Mouse (Mus musculus) stomach, embryonic 16.5 days (tissue): ENCODE data around the gene A730015C16Rik. TPM values are rescaled to one million over a fixed set of nuclear protein-coding genes. Genes with fewer than 3 reads are reported as not detected.

Source experiments
- ATAC-seq: fragments of 200-750 bp; cut with Nextera tagmentation; 2 replicates; pipeline ENCODE4 v1.8.0; 2017; ENCODE audit warnings: moderate number of reproducible peaks, moderate TSS enrichment; ENCODE audit not compliant: insufficient read depth, low FRiP score
- H3K27ac ChIP-seq: fragments of 300-500 bp; sonication (generic); 2 replicates; pipeline ENCODE4 v1.5.1; 2014; ENCODE audit warnings: low read length
- H3K27me3 ChIP-seq: fragments of 300-500 bp; sonication (generic); 2 replicates; pipeline ENCODE4 v1.6.1; 2014; ENCODE audit warnings: low read length, control low read depth, mixed read lengths; ENCODE audit not compliant: control insufficient read depth, insufficient read depth
- H3K36me3 ChIP-seq: fragments of 300-500 bp; sonication (generic); 2 replicates; pipeline ENCODE4 v1.6.1; 2014; ENCODE audit warnings: low read length; ENCODE audit not compliant: control insufficient read depth, insufficient read depth
- H3K4me1 ChIP-seq: fragments of 300-500 bp; sonication (generic); 2 replicates; pipeline ENCODE4 v1.6.1; 2014; ENCODE audit warnings: low read length, control low read depth, mixed read lengths; ENCODE audit not compliant: control insufficient read depth, insufficient read depth
- H3K4me2 ChIP-seq: fragments of 300-500 bp; sonication (generic); 2 replicates; pipeline ENCODE4 v1.6.1; 2014; ENCODE audit warnings: low read depth, low read length, mixed read lengths
- H3K4me3 ChIP-seq: fragments of 300-500 bp; sonication (generic); replicated peaks from 2 replicates; pipeline ENCODE4 v1.5.1; 2014; ENCODE audit warnings: mild to moderate bottlenecking, low read length
- H3K9ac ChIP-seq: fragments of 300-500 bp; sonication (generic); 2 replicates; pipeline ENCODE4 v1.6.1; 2014; ENCODE audit warnings: low read length
- H3K9me3 ChIP-seq: fragments of 300-500 bp; sonication (generic); replicated peaks from 2 replicates; pipeline ENCODE4 v1.6.1; 2016; ENCODE audit warnings: low read length, control low read depth; ENCODE audit not compliant: control insufficient read depth
- WGBS: fragments of 180-500 bp; shearing (Covaris S2); extraction: QIAGEN DNeasy Blood & Tissue Kit; methylation state at CpG from one replicate; pipeline ENCODE4 v1.1.7; 2014; 5-methylcytosine and 5-hydroxymethylcytosine counted together
- polyA plus RNA-seq: library from polyadenylated mRNA; unstranded; fragments of >200 nt; fragmentation: Nextera tagmentation; extraction: Ambion mirVana; gene quantifications from 2 replicates; pipeline ENCODE4 v1.2.1, GENCODE M21; 2015

A730015C16Rik gene
- 0.79 and 1.5 TPM in 2 replicates for polyA plus RNA-seq

- H3K4me1 ChIP-seq, result peaks cover 15% of the 10 kb centered on the region
- peak; percentile 30; the same call in 1 of the 2 replicates for ATAC-seq
- WGBS, result 5% methylated on average over 20 of the region's 20 CpGs
- H3K4me2 ChIP-seq, result peak within 1 kb of the TSS; percentile 89
- peak within 1 kb of the TSS; percentile 87 for H3K27ac ChIP-seq
- no peaks in the 10 kb centered on the region for H3K27me3 ChIP-seq
- H3K36me3 ChIP-seq, result no peaks in the 10 kb centered on the region; the same call in 1 of the 2 replicates
- peak within 1 kb of the TSS; percentile 71 for H3K4me3 ChIP-seq
- H3K9me3 ChIP-seq, result no peaks in the 10 kb centered on the region
- H3K9ac ChIP-seq, result peak within 1 kb of the TSS; percentile 87
Measured at GRCm38 (mm10) chr4:108848505-108848848, at the start of gene A730015C16Rik. Gene A730015C16Rik, minus strand, starts transcription at chr4:108848619.

DNA sequence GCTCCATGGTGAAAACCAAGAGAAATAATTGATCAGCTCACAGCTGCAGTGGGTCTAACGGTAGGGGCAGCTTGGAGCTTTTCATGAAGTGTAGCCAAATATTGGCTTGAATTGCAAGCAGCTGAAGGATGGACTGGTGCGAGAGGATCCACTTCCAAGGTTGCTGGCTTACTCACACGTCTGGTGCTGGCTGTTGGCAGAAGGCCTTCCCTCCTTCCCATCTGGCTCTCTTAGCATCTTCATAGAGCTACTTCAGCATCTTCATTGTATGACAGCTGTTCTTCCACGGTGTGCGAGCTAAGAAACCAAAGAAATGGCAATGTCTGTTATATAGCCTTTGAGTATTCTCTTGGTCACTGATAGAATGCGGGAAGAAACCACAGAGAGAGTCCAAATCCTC lies 42.5 kb upstream of the A730015C16Rik start:
- H3K4me2 ChIP-seq, result no peak overlapping the region
- no peaks in the 10 kb centered on the region for H3K4me1 ChIP-seq
- WGBS, result 85% methylated on average over 6 of the region's 6 CpGs
- ATAC-seq, result no peak
- no peak overlapping the region for H3K9ac ChIP-seq
- H3K36me3 ChIP-seq, result no peaks in the 10 kb centered on the region
- H3K9me3 ChIP-seq, result no peaks in the 10 kb centered on the region
- no peaks in the 10 kb centered on the region for H3K27me3 ChIP-seq
- H3K27ac ChIP-seq, result no peak overlapping the region
- H3K4me3 ChIP-seq, result no peak overlapping the region

DNA sequence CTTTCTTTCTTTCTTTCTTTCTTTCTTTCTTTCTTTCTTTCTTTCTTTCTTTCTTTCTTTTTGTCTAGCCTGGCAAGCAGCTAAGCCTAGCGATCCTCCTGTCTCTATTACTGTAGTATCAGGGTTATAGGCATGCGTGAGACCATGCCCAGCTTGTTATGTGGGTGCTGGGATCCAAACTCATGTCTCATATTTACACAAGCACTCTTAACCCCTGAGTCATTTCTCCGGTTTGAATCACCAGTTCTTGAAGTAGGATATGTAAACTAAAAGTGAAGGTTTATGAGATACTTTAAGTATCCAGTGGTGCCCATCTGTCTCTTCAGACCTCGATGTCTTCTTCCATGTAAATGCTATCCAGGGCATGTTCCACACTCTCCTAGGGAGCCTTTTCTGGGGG lies 39.0 kb upstream of the A730015C16Rik start:
- WGBS, result 53% methylated on average over 4 of the region's 4 CpGs
- Histone ChIP-seq H3K4me1 (no peaks in the 10 kb centered on the region), H3K4me2 (no peak overlapping the region), H3K9ac (no peak overlapping the region), H3K27me3 (no peaks in the 10 kb centered on the region), H3K36me3 (no peaks in the 10 kb centered on the region), H3K27ac (no peak overlapping the region), H3K4me3 (no peak overlapping the region), H3K9me3 (no peaks in the 10 kb centered on the region)
- no peak for ATAC-seq

- no peaks in the 10 kb centered on the region for H3K4me1 ChIP-seq
- ATAC-seq, result no peak
- no peaks in the 10 kb centered on the region; the same call in 1 of the 2 replicates for H3K27me3 ChIP-seq
- H3K9me3 ChIP-seq, result no peaks in the 10 kb centered on the region
- no peak overlapping the region for H3K4me2 ChIP-seq
- no peak overlapping the region for H3K27ac ChIP-seq
- H3K9ac ChIP-seq, result no peak overlapping the region
- no peaks in the 10 kb centered on the region for H3K36me3 ChIP-seq
- H3K4me3 ChIP-seq, result no peak overlapping the region
- WGBS, result 65% methylated on average over 12 of the region's 13 CpGs
Measured at GRCm38 (mm10) chr4:108883815-108884214, 35.4 kb upstream of the A730015C16Rik start.

DNA sequence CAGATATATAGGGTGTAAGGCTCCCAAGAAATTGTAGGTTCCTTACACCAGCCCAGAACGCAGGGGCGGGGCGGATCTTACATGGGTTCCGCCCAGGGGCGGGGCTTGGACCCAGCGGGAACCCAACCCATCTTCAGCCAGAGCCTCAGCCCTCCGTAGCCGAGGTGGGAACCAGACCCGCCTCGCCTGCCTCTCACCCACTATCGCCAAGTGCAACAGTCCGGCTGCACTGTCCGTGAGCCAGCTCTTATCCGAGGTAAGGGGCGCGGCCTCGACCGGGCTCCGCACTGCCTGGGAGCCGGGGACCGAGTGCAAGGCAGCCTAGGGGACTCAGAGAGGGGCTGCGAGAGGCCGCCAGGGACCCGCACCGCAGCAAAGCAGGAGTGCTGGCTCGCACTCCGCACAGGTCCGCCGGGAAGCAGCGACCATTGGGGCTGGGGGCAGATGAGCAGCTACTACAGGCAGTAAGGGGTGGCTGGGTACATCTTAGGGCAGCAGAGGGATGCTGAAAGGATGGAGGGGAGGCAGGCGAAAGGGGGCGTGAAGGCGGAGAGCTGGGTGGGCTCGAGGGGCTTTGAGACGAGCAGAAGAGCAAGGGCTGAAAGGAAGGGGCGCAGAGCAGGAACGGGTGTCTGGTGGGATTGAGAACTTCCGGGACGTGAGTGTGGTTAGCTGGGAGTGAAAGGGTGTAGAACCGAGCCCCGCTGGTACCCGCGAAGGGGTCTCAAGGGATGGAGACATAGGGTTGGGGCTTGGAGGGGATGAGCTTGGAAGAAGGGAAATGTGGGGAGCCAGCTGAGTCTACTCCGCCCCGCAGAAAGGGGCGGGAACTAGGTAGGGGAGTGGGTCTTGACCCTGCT lies 30.8 kb upstream of the A730015C16Rik start, which contains the start of gene Rab3b:
Gene Rab3b (plus strand): TSS at position 101 of the 860 bp plus-strand sequence.
- Histone ChIP-seq H3K9me3 (no peaks in the 10 kb centered on the region), H3K27ac (no peak within 1 kb of the TSS), H3K4me2 (peak within 1 kb of the TSS; percentile 98), H3K4me3 (peak within 1 kb of the TSS; percentile 59), H3K4me1 (no peaks in the 10 kb centered on the region), H3K27me3 (no peaks in the 10 kb centered on the region; the same call in 1 of the 2 replicates), H3K36me3 (no peaks in the 10 kb centered on the region), H3K9ac (peak within 1 kb of the TSS; percentile 74)
- ATAC-seq, result peak; percentile 92
- under 1% methylated on average over 46 of the region's 46 CpGs for WGBS

DNA sequence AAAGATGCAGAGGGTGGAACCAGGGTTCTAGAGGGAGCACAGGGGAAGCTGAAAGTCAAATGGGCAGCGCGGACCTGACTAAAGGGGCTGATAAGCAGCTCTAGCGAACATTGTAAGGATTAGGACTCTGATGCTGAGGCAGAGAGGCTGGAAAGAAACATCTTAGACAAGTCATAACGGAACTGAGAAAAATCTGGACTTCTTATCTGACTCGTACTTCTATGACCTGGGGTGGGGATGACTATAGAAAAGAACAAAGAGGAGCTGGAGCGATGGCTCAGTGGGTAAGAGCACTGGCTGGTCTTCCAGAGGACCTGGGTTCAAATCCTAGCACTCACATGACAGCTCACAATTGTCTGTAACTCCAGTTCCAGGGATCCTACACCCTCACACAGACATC lies 29.5 kb upstream of the A730015C16Rik start:
- Histone ChIP-seq H3K9me3 (no peaks in the 10 kb centered on the region), H3K9ac (no peak overlapping the region), H3K4me2 (no peak overlapping the region), H3K27me3 (no peaks in the 10 kb centered on the region; the same call in 1 of the 2 replicates), H3K36me3 (no peaks in the 10 kb centered on the region), H3K27ac (no peak overlapping the region), H3K4me3 (no peak overlapping the region), H3K4me1 (no peaks in the 10 kb centered on the region)
- 71% methylated on average over 6 of the region's 6 CpGs for WGBS
- no peak for ATAC-seq

- WGBS, result 92% methylated on average over 5 of the region's 5 CpGs
- no peaks in the 10 kb centered on the region for H3K4me1 ChIP-seq
- no peaks in the 10 kb centered on the region for H3K27me3 ChIP-seq
- H3K9me3 ChIP-seq, result no peaks in the 10 kb centered on the region
- no peak overlapping the region for H3K4me3 ChIP-seq
- H3K9ac ChIP-seq, result no peak overlapping the region
- no peak for ATAC-seq
- no peaks in the 10 kb centered on the region for H3K36me3 ChIP-seq
- no peak overlapping the region for H3K4me2 ChIP-seq
- no peak overlapping the region for H3K27ac ChIP-seq
Measured at GRCm38 (mm10) chr4:108873746-108874145, 25.3 kb upstream of the A730015C16Rik start.

- Histone ChIP-seq H3K4me1 (no peaks in the 10 kb centered on the region), H3K27me3 (no peaks in the 10 kb centered on the region), H3K36me3 (no peaks in the 10 kb centered on the region), H3K9ac (no peak overlapping the region), H3K4me2 (no peak overlapping the region), H3K9me3 (no peaks in the 10 kb centered on the region), H3K27ac (no peak overlapping the region), H3K4me3 (no peak overlapping the region)
- WGBS, result 35% methylated on average over 10 of the region's 10 CpGs
- ATAC-seq, result peak; percentile 71
Measured at GRCm38 (mm10) chr4:108869730-108870374, 21.4 kb upstream of the A730015C16Rik start.

- ATAC-seq, result no peak
- WGBS, result 81% methylated on average over 7 of the region's 7 CpGs
- H3K27me3 ChIP-seq, result no peaks in the 10 kb centered on the region
- no peaks in the 10 kb centered on the region for H3K9me3 ChIP-seq
- H3K27ac ChIP-seq, result no peak overlapping the region
- H3K4me3 ChIP-seq, result no peak overlapping the region
- H3K9ac ChIP-seq, result no peak overlapping the region
- no peak overlapping the region for H3K4me2 ChIP-seq
- H3K36me3 ChIP-seq, result 0 out of 2 replicates have a peak, but pooled peaks cover 7% of the 10 kb centered on the region
- no peaks in the 10 kb centered on the region for H3K4me1 ChIP-seq
Measured at GRCm38 (mm10) chr4:108866806-108867205, 18.4 kb upstream of the A730015C16Rik start.
